Mouse (Mus musculus): ENCODE measurements around the gene Gm16253. TPM values are rescaled to one million over a fixed set of nuclear protein-coding genes. Genes with fewer than 3 reads are reported as not detected.
"Not testable (repeated sequence)": the region's sequence is repeated elsewhere in the genome, so short reads cannot be mapped to it uniquely, and the experiment has no call there.

The Gm16253 gene
- polyA plus RNA-seq, 1 experiment from 2014 or later, result 0.55 TPM

DNA sequence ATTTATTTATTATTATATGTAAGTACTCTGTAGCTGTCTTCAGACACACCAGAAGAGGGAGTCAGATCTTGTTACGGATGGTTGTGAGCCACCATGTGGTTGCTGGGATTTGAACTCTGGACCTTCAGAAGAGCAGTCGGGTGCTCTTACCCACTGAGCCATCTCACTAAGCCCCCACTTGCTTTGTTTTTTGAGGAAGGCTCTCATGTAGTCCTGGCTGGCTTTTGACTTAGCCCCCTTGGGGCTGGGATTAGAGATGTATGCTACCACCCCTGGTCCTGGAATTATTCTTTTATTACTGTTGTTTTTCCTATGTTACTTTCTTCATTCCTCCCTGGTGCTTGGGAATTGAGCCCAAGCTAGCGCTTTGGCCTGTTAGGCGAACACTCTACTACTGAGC lies 29.2 kb downstream of the Gm16253 start:
- H3K27me3 ChIP-seq (ENCODE audit: control insufficient read depth, insufficient read depth, low read depth, low read length), result peaks cover 14% of the 10 kb centered on the region
- H3K4me1 ChIP-seq (ENCODE audit: control insufficient read depth, low read depth, low read length); H3K27ac ChIP-seq (ENCODE audit: low read length); ATAC-seq (ENCODE audit: low read depth); H3K9me3 ChIP-seq (replicated peaks; ENCODE audit: control insufficient read depth, low read length); H3K36me3 ChIP-seq (ENCODE audit: control insufficient read depth, insufficient read depth); H3K4me3 ChIP-seq (ENCODE audit: low read depth, low read length); H3K9ac ChIP-seq (ENCODE audit: low read depth, low read length); H3K4me2 ChIP-seq (ENCODE audit: low read depth, low read length): not testable (repeated sequence)
- 78% methylated on average over 4 of the region's 4 CpGs for WGBS (ENCODE audit: insufficient replicate concordance)

DNA sequence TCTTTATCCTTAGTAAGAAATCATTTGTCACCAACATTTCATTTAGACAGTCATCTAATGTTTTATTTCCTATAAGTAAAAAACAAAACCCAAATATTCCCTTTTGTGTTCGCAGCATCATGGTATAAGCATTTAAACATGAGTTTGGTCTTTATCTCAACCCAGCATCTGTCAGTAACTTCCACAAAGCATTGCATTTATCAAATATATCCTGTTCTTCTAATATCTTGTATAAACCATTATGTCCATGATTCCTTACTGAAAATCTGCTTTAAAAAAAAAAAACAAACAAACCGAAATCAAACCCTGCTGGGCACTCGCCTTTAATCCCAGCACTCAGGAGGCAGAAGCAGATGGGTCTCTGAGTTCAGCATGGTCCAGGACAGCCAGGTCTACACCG lies 29.8 kb downstream of the Gm16253 start:
- Histone ChIP-seq H3K9ac (ENCODE audit: low read depth, low read length) (no peak overlapping the region), H3K9me3 (replicated peaks; ENCODE audit: control insufficient read depth, low read length) (no peaks in the 10 kb centered on the region), H3K27me3 (ENCODE audit: control insufficient read depth, insufficient read depth, low read depth, low read length) (peaks cover 8% of the 10 kb centered on the region), H3K4me1 (ENCODE audit: control insufficient read depth, low read depth, low read length) (no peaks in the 10 kb centered on the region; the same call in 1 of the 2 replicates), H3K36me3 (ENCODE audit: control insufficient read depth, insufficient read depth) (no peaks in the 10 kb centered on the region), H3K4me3 (ENCODE audit: low read depth, low read length) (no peak overlapping the region), H3K4me2 (ENCODE audit: low read depth, low read length) (no peak overlapping the region), H3K27ac (ENCODE audit: low read length) (no peak overlapping the region)
- ATAC-seq (ENCODE audit: low read depth), result no peak
- WGBS (ENCODE audit: insufficient replicate concordance), result 60% methylated on average over 4 of the region's 4 CpGs

DNA sequence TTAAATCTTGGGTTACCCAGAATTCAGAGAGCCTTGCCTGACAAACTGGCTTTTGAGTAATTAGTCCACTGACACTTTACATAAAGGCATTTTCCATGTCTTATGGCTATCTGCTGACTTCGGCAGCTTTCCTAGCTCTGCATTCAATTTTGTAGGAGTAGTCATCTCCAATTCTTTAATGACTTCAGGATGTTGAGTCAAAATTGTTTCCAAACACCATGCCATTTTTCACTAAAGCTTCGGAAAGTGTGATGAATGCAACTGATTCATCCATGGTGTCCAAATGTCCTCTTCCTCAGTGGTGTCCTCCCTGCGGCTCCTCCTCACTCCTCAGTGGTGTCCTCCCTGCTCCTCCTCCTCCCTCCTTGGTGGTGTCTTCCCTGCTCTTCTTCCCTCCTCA lies 41.2 kb downstream of the Gm16253 start:
- H3K4me1 ChIP-seq (ENCODE audit: control insufficient read depth, low read depth, low read length), result no peaks in the 10 kb centered on the region
- H3K9me3 ChIP-seq (replicated peaks; ENCODE audit: control insufficient read depth, low read length), result no peaks in the 10 kb centered on the region
- H3K4me3 ChIP-seq (ENCODE audit: low read depth, low read length), result no peak overlapping the region
- no peak overlapping the region for H3K27ac ChIP-seq (ENCODE audit: low read length)
- H3K36me3 ChIP-seq (ENCODE audit: control insufficient read depth, insufficient read depth), result no peaks in the 10 kb centered on the region; the same call in 1 of the 2 replicates
- ATAC-seq (ENCODE audit: low read depth), result no peak
- H3K4me2 ChIP-seq (ENCODE audit: low read depth, low read length), result no peak overlapping the region
- no peak overlapping the region for H3K9ac ChIP-seq (ENCODE audit: low read depth, low read length)
- no peaks in the 10 kb centered on the region for H3K27me3 ChIP-seq (ENCODE audit: control insufficient read depth, insufficient read depth, low read depth, low read length)
- 73% methylated on average over 3 of the region's 3 CpGs for WGBS (ENCODE audit: insufficient replicate concordance)

DNA sequence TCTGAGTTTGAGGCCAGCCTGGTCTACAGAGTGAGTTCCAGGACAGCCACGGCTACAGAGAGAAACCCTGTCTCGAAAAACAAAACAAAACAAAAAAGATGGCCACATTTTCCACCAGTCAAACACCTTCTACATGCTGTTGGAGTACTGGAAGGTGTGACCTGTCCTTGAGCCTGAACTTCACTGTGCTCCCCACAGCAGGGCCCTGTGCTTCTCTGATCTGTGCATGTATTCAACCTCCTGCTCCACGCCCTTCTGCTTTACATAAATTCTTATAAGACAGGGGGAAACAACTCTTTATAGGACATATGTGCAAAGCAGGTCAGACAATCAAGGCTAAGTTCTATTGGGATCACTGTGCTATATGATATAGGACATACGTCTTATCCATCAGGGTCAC lies 46.4 kb downstream of the Gm16253 start:
- no peak for ATAC-seq (ENCODE audit: low read depth)
- 70% methylated on average over 4 of the region's 4 CpGs for WGBS (ENCODE audit: insufficient replicate concordance)
- Histone ChIP-seq H3K4me1 (ENCODE audit: control insufficient read depth, low read depth, low read length) (no peaks in the 10 kb centered on the region), H3K9ac (ENCODE audit: low read depth, low read length) (no peak overlapping the region), H3K4me2 (ENCODE audit: low read depth, low read length) (no peak overlapping the region), H3K27me3 (ENCODE audit: control insufficient read depth, insufficient read depth, low read depth, low read length) (no peaks in the 10 kb centered on the region), H3K9me3 (replicated peaks; ENCODE audit: control insufficient read depth, low read length) (no peaks in the 10 kb centered on the region), H3K4me3 (ENCODE audit: low read depth, low read length) (no peak overlapping the region), H3K36me3 (ENCODE audit: control insufficient read depth, insufficient read depth) (no peaks in the 10 kb centered on the region; the same call in none of the 2 replicates), H3K27ac (ENCODE audit: low read length) (no peak overlapping the region)

DNA sequence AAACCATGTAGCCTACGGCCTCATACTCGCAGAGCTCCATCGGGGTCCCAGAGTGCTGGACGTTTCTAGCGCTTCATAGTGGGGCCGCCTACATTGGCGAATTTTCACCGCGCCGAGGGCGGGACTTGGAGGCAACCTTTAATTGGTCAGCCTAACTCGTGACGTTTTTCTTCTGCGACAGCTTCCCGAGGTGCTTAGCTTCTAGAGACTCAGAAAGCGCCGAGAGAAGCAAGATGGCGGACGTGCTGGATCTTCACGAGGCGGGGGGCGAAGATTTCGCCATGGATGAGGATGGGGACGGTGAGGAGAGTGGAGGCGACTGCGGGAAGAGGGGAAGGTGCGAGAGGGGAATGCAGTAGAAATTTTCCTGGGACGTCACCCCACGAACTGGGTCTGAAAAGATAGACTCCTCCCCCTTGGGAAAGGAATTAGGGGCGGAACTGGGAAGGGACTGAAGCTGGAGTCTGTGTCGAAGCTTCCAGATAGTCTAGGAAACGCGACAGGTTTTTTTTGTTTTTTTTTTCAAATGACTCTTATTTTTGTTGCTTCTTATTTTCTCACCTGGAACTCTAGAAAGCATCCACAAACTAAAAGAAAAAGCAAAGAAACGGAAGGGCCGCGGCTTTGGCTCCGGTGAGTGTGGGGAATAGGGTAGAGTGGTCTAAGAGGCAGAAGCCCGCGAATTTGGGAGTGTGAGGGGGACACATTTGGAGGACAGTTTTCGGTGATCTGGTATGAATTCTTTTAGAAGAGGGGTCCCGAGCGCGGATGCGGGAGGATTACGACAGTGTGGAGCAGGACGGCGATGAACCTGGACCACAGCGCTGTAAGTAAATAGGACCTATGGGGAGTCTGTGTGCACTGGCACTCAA lies 53.2 kb downstream of the Gm16253 start, which contains the start of gene Rbm8a:
TSS of gene Rbm8a (plus strand) at position 205 of the 872 bp plus-strand sequence.
- H3K4me1 ChIP-seq (ENCODE audit: control insufficient read depth, low read depth, low read length), result peaks cover 22% of the 10 kb centered on the region
- H3K4me2 ChIP-seq (ENCODE audit: low read depth, low read length), result peak within 1 kb of the TSS; percentile 84
- H3K9ac ChIP-seq (ENCODE audit: low read depth, low read length), result peak within 1 kb of the TSS; percentile 84
- H3K36me3 ChIP-seq (ENCODE audit: control insufficient read depth, insufficient read depth), result peaks cover 9% of the 10 kb centered on the region
- H3K9me3 ChIP-seq (replicated peaks; ENCODE audit: control insufficient read depth, low read length), result no peaks in the 10 kb centered on the region
- H3K27me3 ChIP-seq (ENCODE audit: control insufficient read depth, insufficient read depth, low read depth, low read length), result no peaks in the 10 kb centered on the region
- H3K4me3 ChIP-seq (ENCODE audit: low read depth, low read length), result peak within 1 kb of the TSS; percentile 93
- H3K27ac ChIP-seq (ENCODE audit: low read length), result peak within 1 kb of the TSS; percentile 77
- ATAC-seq (ENCODE audit: low read depth), result peak; percentile 96
- under 1% methylated on average over 48 of the region's 48 CpGs for WGBS (ENCODE audit: insufficient replicate concordance)

Other genes with a start within 250 kb of the Gm16253 start
- not detected in 2 replicates for gene BC107364, start 124.7 kb upstream of the Gm16253 start, polyA plus RNA-seq (2015; fragmentation: Nextera tagmentation; extraction: Ambion mirVana)
- 9.2 and 12.0 TPM in 2 replicates for gene Hfe2, start 51.8 kb upstream of the Gm16253 start, polyA plus RNA-seq (2015; fragmentation: Nextera tagmentation; extraction: Ambion mirVana)
- 49.3 and 51.2 TPM in 2 replicates for gene Txnip, start 19.0 kb upstream of the Gm16253 start, polyA plus RNA-seq (2015; fragmentation: Nextera tagmentation; extraction: Ambion mirVana)
- 10.8 and 12.2 TPM in 2 replicates for gene Polr3gl, start 17.2 kb downstream of the Gm16253 start, polyA plus RNA-seq (2015; fragmentation: Nextera tagmentation; extraction: Ambion mirVana)
- 0.09 and 0.15 TPM in 2 replicates for gene Ankrd34a, start 19.7 kb downstream of the Gm16253 start, polyA plus RNA-seq (2015; fragmentation: Nextera tagmentation; extraction: Ambion mirVana)
- 0.49 and 0.68 TPM in 2 replicates for gene Lix1l, start 24.2 kb downstream of the Gm16253 start, polyA plus RNA-seq (2015; fragmentation: Nextera tagmentation; extraction: Ambion mirVana)
- 48.1 and 48.4 TPM in 2 replicates for gene Rbm8a, start 52.9 kb downstream of the Gm16253 start, polyA plus RNA-seq (2015; fragmentation: Nextera tagmentation; extraction: Ambion mirVana)
- gene Pex11b, start 58.4 kb downstream of the Gm16253 start, polyA plus RNA-seq (2015; fragmentation: Nextera tagmentation; extraction: Ambion mirVana), result 14.5 and 15.3 TPM in 2 replicates
- gene Gm42957, start 58.5 kb downstream of the Gm16253 start, polyA plus RNA-seq (2015; fragmentation: Nextera tagmentation; extraction: Ambion mirVana), result 0.02 TPM in 1 of 2 replicates, not detected in the other
- gene Itga10, start 68.6 kb downstream of the Gm16253 start, polyA plus RNA-seq (2015; fragmentation: Nextera tagmentation; extraction: Ambion mirVana), result 0.17 and 0.18 TPM in 2 replicates
- gene Ankrd35, start 93.1 kb downstream of the Gm16253 start, polyA plus RNA-seq (2015; fragmentation: Nextera tagmentation; extraction: Ambion mirVana), result 0.22 and 0.28 TPM in 2 replicates
- gene Pias3, start 119.4 kb downstream of the Gm16253 start, polyA plus RNA-seq (2015; fragmentation: Nextera tagmentation; extraction: Ambion mirVana), result 5.7 and 7.2 TPM in 2 replicates
- gene Nudt17, start 131.6 kb downstream of the Gm16253 start, polyA plus RNA-seq (2015; fragmentation: Nextera tagmentation; extraction: Ambion mirVana), result 0.62 and 0.81 TPM in 2 replicates
- 19.4 and 19.5 TPM in 2 replicates for gene Polr3c, start 150.6 kb downstream of the Gm16253 start, polyA plus RNA-seq (2015; fragmentation: Nextera tagmentation; extraction: Ambion mirVana)
- gene Rnf115, start 150.7 kb downstream of the Gm16253 start, polyA plus RNA-seq (2015; fragmentation: Nextera tagmentation; extraction: Ambion mirVana), result 24.9 and 28.5 TPM in 2 replicates

Measured in liver, embryonic 16.5 days (tissue).